Mouse (Mus musculus) WW6 (cell line): ENCODE measurements at regions not wholly inside any gene's neighbourhood (a gene's known extent, or its start where the extent isn't known, plus 50 kb on each side); places are given as distances from the start of the nearest gene placed in this dataset.
"Not testable (repeated sequence)": the region's sequence is repeated elsewhere in the genome, so short reads cannot be mapped to it uniquely, and the experiment has no call there.

Source experiments
- DNase-seq: peaks from one replicate; pipeline ENCODE4 v3.0.0-alpha.2; 2013; ENCODE audit warnings: low read depth, low spot score

DNA sequence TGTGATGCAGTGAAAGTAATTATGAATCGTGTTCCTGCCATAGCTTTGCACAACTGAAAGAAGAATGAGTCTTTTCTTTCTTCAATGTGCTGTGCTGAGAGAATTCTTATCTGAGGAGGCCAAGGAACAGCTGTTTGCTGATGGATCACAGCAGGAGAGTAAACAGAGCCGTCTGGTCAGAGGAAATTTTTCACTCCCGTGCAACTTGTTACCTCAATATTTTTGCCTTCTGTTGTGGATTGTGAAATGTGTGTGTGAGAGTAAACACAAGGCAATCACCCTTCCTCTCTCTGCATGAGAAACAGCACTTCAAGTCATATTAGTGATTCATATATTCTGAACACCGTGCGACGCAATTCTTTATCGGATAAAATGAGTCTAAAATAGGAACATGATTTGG, 171.9 kb downstream of the Epm2a start:
- DNase-seq = no peak

DNA sequence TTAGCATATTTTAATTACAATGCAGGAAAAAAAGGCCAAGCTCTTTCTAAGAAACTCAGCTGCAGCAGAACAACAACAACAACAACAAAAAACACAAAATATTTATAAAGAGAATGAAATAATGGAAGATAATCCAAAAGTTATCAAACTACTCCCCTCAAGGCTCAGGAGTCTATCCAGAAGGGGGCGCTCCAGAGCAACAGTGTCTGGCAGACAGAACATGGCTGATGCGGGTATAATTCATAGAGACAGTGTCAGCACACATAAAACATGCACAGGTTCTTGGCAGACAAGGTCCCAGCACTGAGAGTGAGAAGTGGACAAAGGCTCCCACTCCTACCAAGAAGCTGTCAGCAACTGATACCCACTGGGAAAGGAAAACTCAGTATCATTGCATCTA, 173.9 kb downstream of the Epm2a start:
- peak; percentile 13 for DNase-seq

DNA sequence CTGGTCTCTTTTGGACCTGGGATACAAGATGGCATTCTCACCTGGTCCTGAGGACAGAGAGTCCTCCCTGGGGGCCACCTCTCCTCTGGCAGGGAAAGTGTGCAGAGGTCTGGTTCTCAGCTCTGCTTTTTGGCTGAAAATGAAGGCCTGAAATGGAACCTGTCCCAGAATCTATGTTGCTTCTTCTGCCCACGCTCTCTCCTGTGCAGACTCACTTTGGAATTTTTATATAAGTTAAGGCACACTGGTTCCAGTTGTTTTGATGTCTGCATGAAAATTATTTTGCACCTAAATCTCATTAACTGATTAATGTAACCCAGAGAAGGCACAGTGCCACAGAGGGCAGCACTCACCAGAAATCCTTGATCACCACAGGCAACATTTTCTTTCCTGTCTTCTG, 188.1 kb downstream of the Epm2a start:
- DNase-seq = no peak

DNA sequence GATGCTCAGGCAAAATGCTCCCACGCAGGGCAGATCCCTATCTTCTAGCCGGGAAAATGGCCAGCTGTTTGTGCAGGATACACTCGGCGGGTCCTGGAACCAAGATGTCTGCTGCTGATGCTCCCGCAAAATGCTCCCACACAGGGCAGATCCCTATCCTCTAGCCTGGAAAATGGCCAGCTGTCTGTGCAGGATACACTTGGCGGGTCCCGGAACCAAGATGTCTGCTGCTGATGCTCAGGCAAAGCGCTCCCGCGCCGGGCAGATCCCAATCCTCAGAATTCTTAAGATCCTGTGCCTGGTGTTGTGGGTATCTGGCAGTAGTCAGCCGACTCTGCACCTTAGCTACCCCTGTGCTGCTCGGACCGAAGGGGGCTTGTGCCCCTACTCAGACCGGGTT, 212.2 kb downstream of the Epm2a start:
- DNase-seq = peak; percentile 33

DNA sequence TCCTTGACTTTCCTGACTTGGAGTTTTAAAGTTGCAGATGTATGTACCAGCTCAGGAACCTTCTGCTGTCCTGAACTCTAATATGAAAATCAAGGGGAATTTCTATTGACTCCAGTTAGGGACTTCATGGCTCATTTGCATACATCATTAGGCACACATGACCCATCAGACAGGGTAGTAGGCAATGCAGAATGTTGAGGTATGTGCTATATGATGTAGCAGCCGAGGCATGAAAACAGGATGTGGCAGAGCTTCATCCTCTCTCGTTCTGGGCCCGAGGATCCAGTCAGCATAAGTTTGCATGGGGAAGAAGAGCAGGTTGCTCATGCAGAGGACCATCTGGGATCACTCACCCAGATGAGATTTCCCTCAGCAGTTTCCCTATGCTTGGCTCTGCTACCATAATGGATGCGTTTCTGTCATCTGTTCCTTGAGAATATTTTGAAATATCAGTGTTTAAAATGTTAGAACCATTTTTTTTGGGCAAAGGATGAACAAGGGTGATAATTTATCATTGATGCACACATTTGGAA, 227.4 kb downstream of the Epm2a start:
- no peak for DNase-seq

DNA sequence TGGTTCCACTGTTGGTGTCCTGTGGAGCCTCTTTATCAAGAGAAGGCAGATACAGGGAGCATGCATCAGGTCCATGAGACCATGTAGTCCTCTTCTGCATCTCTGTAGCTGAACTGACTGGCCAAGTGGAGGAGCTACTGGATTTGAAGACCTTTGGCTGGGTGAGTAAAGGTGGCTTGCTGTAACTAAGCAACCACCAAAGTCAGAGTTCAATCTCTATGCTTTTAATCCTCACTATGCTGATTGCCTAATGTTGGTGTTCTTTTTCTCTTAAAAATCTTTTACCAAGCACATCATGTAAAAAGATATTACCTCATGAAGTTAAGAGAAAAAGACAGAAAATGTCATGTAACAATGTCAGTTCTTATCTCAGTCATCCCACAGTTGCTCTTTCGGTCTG, 265.2 kb downstream of the Epm2a start:
- DNase-seq = no peak

DNA sequence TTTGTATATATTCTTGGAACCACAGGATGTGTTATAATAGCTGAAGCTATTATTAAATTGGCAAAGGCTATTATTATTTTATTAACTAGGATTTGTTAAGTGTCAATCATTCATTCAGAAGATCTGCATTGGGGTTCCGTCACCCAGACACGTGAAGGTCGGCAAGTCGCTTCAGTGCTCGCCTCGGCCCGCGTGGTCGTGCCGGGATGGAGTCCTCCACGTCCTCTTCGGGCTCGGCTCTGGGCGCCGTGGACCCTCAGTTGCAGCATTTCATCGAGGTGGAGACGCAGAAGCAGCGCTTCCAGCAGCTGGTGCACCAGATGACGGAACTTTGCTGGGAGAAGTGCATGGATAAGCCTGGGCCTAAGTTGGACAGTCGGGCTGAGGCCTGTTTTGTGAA, 265.9 kb downstream of the Epm2a start:
- DNase-seq = not testable (repeated sequence)

DNA sequence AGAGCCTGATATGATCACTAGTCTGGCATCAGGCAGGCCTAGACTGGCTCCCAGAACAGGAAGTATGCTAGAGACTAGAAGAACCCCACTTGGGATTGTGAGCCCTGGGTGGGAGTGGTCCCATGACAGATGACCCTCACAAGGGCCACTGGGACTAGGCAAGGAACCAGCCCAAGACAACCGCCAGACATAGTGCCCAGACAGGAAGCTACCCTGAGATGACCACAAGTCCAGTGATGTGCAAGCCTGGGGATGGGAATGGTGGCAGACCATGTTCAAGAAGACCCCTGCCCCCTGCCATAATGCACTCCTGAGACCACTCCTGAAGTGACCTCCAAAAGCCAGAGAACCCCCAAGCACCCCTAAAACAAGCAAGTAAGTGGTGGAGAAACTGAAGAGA, 304.9 kb downstream of the Epm2a start:
- no peak for DNase-seq

DNA sequence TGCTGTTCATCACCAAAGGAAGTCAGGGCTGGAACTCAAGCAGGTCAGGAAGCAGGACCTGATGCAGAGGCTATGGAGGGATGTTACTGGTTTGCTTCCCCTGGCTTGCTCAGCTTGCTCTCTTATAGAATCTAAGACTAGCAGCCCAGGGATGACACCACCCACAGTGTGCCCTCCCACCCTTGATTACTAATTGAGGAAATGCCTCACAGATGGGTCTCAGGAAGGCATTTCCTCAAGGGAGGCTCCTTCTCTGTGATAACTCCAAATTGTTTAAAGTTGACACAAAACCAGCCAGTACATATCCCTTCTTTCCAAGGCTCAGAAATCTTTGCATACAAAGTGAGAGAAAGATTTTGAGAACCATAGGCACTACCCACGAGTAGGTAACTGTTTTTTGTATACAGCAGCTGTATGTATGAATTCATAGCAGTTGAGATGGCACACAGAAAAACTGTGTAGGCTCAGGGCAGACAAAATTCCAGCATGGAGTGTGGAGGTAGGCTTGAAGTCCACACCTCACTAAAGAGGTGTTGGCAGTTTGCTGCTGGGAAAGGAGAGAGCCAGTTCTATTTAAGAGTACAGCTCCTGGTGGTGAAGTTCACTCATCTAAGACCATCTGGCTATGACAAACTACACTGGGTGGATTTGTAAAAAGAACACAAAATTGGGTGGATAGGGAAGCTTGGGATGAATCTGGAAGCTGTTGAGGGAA, 317.0 kb downstream of the Epm2a start:
- no peak for DNase-seq

DNA sequence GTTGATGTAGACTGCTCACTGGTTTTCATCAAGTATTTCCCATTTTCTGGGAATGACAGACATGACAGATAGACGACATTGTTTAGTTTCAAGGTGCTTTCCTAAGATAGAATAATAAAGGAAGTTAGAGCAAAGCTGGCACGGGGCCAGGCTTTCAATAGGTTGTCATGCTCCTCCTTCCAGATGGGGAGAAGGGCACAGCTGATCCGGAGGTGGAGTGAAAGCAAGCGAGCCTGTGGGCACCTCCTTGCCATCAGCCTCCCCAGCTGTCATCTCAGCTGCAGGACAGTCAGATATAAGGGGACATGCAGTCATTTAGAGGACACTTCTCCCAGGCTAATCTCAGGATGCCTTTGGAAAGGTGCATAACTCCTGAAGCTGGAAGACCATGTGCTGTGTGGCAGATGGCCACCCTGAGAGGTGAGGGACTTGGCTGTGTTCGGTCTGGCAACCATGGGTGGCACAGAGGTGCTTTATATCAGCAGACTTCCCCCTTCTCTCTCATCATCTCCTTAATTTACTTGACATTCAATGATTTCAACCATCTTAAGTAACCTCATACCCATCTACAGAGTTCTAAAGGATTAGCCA, 318.6 kb downstream of the Epm2a start:
- DNase-seq = no peak

DNA sequence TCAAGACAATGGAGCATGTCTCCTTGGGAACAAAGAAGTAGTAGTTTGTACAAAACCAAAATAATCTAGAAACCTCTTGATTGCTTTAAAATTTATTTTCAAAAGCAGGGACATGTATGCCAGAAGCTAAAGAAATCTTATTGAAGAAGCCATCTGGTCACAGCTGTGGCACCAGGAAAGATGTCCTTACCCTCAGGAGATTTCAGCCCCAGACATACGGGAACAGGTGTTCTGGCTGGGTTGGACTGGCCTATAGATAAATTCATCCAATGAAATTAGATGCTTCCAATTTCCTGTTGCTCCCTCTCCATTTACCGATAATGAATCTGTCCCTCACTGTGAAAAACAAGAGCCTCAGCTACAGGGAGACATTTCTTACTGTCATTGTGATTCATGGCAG, 366.5 kb downstream of the Epm2a start:
- DNase-seq = no peak

DNA sequence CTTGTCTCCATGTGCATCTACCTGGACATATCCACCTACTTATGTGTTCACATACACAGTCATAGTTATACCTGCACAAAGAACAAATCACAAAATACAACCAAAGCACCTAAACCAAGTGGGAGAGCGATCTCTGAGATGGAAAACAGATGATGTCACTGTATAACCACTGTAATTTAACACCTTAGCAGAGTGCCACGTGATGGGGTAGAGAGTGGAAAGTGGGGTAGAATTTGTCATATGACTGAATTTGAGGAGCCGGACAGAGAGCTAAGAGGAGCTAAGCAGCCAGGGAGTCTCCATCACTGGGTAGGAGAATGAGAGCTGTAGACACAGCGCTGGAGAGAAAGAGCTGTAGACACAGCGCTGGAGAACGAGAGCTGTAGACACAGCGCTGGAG, 381.6 kb downstream of the Epm2a start:
- no peak for DNase-seq

DNA sequence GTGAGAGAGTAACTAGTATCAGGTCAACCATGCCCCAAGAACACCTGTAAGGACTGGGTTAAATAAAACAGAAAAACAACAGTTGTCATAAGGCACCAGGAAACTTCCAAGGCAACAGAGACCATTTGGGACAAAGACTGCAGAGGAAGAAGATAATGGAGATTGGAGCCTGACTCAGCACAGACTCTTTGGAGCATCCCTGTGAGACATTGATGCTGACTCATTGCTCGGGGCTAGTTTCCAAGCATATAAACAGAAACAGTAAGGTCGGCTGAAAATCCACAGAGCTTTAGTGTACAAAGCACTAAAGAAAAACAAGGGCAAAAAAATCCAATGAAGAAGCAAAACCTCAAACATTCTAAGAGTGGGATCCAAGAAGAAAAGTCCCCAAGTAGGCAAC, 386.3 kb downstream of the Epm2a start:
- DNase-seq = no peak

DNA sequence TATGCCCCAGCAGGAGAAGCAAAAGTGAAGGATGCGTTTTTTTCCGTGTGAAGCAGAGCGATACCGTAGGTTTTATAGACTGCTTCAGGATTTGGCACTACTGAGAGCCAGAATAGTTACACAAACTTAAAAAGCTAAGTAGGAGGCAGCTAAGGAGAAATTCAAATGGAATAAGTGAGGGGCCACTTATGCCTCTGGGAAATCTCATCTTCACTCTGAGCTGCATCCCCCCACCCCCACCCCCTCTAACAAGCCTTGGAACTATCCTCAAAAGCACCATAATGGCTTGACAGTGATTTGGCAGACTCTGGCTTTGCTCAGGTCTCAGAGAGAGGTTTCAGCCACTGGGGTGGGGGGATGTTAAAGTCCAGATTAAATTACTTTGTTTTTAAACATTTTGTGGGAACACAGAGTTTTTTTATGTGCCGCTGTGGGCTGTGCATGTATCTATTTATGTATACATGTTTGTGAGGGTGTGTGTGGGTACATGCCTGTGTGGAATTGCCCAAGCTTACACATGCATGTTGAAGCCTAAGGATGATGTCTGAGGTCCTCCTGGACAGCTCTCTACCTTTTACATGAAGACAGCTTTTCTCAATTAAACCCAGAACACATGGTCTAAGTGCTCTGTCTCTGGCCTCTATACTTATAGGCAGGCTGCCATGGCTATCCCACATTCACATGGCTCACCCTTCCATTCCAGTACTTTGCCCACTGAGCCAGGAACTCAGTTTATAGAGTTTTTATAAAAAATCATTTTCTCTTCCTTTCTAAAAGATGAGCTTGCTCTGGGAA, 396.6 kb downstream of the Epm2a start:
- no peak for DNase-seq

DNA sequence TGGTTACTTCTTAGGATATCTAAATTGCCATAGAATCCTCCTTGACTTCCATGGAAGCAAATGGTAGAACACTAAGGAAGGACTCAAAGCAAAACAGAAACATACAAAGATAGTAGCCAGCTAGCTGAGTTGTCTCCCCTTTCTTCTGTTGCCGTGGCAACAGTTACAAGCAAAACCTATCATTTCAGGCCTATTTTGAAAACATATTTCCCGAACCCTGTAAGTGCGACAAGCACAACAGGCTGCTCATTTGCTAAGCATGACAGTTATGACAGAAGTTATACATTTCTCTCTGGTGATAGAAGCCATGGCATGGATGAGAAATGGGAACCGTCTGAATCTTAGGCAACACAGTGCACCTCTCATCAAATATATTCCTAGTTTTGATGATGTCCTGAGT, 402.4 kb downstream of the Epm2a start:
- no peak for DNase-seq

DNA sequence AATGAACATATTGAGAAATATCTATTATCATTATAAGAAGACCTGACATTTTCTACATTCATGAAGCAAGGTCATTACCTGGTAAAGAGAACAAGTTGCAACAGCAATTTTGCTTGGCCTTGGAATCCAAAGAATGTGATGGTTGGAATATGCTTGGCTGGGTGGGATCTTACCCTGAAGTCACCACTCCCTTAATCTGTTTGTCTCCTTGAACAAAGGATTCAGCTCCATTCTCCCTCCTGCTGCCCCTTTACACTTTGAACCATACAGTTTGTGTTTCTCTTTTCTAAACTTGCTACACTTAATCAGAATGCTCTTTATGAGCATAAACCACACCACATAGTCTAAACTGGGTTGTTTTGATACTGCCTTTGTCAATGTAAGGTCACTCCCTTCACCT, 403.8 kb downstream of the Epm2a start:
- DNase-seq = no peak

DNA sequence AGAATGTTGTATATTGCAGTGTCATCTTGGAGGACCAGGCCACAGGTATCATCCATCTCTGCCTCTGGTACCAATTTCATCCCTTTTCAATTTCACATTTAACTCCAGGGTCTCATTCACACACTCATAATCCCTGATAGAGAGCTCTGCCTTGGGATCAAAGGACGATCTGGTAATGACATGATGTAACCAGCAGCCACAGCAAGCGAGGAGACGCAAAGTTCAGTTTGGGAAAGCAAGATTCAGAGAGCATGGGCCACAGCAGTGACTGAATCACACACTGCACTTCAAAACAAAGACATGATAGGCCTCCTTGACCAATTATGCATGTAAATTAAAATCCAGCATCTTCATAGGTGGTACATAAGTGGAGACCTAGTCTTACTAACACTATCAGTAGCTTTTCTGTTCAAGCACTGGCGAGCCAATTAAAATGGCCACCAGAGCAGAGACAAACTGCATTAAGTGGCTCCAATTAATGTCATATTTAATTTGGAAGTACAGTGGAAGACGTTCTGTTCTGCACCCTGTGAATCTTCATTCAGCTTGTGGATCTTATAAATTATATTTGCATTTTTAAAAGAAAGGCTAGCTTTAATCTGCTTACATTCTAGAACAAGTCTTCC, 412.0 kb downstream of the Epm2a start:
- DNase-seq = no peak

DNA sequence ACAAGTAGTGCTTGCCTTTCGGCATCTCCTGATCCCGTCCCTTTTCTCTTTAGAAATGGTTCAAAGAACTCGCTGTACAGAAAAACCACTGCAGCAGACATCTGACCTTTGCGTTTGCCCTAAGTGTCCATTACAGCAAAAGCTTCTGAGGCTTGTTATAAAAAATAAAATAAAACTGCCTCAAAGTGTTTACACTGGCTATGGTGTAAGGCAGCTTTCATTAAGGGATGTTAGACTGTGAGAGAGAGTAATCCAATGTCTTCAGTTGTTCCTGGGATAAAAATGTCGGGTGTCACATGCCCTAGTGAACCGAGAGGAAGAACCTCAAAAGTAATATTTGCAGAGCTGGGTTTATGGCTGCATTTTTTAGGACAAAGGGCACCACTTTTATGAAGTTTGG, 434.7 kb downstream of the Epm2a start:
- no peak for DNase-seq

DNA sequence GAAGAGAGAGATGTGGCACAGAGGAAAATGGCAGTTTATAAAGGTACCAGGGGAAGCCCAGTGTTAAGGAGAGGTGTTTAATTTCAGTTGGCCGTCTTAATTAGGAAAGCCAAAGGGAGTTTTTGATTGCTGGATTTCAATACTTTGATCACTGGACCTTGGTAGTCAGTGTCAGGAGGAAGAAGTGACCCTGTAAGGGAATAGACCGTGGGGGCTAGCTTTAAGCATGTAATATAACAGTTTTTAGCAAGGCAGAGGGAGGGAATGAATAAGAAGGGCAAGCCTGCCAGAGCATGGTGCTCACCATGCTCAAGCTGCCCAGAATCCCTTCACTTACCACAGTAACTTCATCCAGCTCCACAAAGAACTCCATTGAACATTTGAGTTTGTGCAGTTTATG, 437.1 kb downstream of the Epm2a start:
- no peak for DNase-seq

DNA sequence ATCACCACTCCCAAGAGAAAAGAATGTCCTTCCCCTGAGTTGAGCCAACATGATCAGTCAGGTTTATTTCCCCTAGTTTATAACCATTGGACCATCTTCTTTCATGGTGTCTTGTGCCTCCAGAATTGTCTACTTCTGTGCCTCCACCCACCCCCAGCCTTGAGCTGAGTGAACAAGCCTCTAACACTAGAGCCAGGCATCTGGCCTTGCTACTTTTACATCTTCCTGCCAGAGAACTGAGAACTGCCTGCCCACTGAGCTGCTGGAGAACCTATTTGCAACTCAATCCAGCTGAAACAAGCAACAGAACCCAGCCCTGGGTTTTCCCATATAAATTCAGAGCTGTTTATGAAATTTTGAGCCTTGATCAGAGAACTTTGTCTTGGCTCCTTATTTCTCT, 444.0 kb downstream of the Epm2a start:
- DNase-seq = no peak

DNA sequence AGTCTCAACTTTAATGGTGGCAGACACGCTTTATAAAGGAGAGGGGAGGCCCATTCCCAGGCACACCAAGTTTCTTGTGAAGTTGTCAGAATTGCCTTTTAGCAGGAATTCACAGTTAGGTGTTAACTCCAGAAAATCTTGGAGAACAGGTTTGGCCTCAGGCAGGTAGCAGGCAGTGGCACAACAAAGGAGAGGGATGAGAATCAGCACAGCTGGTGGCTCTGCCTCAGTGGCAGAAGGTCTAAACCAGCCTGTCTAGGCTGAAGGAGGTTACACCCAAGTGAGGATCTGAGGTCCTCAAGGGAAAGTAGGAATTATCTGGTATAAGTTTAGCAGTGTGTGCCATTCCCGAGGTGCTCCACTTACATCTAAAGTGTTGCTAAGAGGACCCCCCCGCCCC, 456.3 kb downstream of the Epm2a start:
- DNase-seq = no peak
